Mouse (Mus musculus): ENCODE measurements around the gene Frmd8. TPM values are rescaled to one million over a fixed set of nuclear protein-coding genes. Genes with fewer than 3 reads are reported as not detected.

Gene Frmd8
- total and polyA plus RNA-seq, 3 experiments: 22.8 to 34.4 TPM; not detected in 1

- DNase-seq (ENCODE audit: low read depth, low spot score): no peak
- peaks cover 0 to 6% of the 10 kb centered on the region in 2 experiments; a peak in 2 of 4 replicates for H3K4me1 ChIP-seq (ENCODE audit: control insufficient read depth in 1 of 2, insufficient read depth in 2 of 2, low read length in 2 of 2)
- no peak overlapping the region for H3K27ac ChIP-seq (ENCODE audit: control insufficient read depth, low read depth, low read length)
- peaks cover 0 to 7% of the 10 kb centered on the region in 2 experiments; a peak in 1 of 4 replicates for H3K36me3 ChIP-seq (ENCODE audit: control insufficient read depth in 1 of 2, insufficient read depth in 2 of 2, low read length in 2 of 2)
- H3K9ac ChIP-seq (ENCODE audit: control insufficient read depth, low read depth, low read length, poor library complexity, severe bottlenecking): no peak overlapping the region
- TF ChIP-seq ZKSCAN1 (IDR thresholded peaks at IDR 0.05; ENCODE audit: low read depth, low read length): no peak
- TF ChIP-seq CHD2 (IDR thresholded peaks at IDR 0.05; ENCODE audit: low read length): no peak
- TF ChIP-seq ELF1 (IDR thresholded peaks at IDR 0.05; ENCODE audit: low read depth, low read length): no peak
- no peak for TF ChIP-seq SMC3 (IDR thresholded peaks at IDR 0.05; ENCODE audit: low read depth, low read length)
- no peak for TF ChIP-seq MEF2A (IDR thresholded peaks at IDR 0.05; ENCODE audit: extremely low read depth, insufficient replicate concordance, low read depth, low read length, poor library complexity, severe bottlenecking)
- no peak for TF ChIP-seq SIN3A (IDR thresholded peaks at IDR 0.05; ENCODE audit: low read length)
- no peak for TF ChIP-seq NELFE (IDR thresholded peaks at IDR 0.05; ENCODE audit: low read depth, low read length)
- no peak for TF ChIP-seq MAFK (IDR thresholded peaks at IDR 0.05; ENCODE audit: borderline replicate concordance, low read depth, low read length)
- no peak for TF ChIP-seq JUND (IDR thresholded peaks at IDR 0.05; ENCODE audit: low read depth, low read length)
- no peak for TF ChIP-seq CHD1 (IDR thresholded peaks at IDR 0.05; ENCODE audit: low read depth, low read length)
- no peak for TF ChIP-seq UBTF (IDR thresholded peaks at IDR 0.05; ENCODE audit: borderline replicate concordance, insufficient read depth, low read depth, low read length)
- TF ChIP-seq ZNF384 (IDR thresholded peaks at IDR 0.05; ENCODE audit: low read depth, low read length): no peak
- TF ChIP-seq MYC (IDR thresholded peaks at IDR 0.05; ENCODE audit: low read depth, low read length): no peak
- no peak for TF ChIP-seq KAT2A (conservative IDR thresholded peaks at IDR 0.05; ENCODE audit: low read depth, low read length)
- no peak for TF ChIP-seq NRF1 (IDR thresholded peaks at IDR 0.05; ENCODE audit: insufficient read depth, low read depth, low read length, poor library complexity, severe bottlenecking)
- TF ChIP-seq ZC3H11A (IDR thresholded peaks at IDR 0.05; ENCODE audit: low read depth, low read length): no peak
- TF ChIP-seq ETS1 (IDR thresholded peaks at IDR 0.05; ENCODE audit: low read depth, low read length): no peak
- H3K79me2 ChIP-seq (ENCODE audit: control insufficient read depth, insufficient read depth, low read length, poor library complexity): no peaks in the 10 kb centered on the region
- no peak overlapping the region for H3K4me3 ChIP-seq (ENCODE audit: control insufficient read depth in 1 of 2, insufficient read depth in 1 of 2, low read depth in 2 of 2, low read length in 2 of 2)
- H3K9me3 ChIP-seq (replicated peaks; ENCODE audit: insufficient read depth, low read length): no peaks in the 10 kb centered on the region
- no peaks in the 10 kb centered on the region for H3K27me3 ChIP-seq (ENCODE audit: control insufficient read depth in 1 of 2, insufficient read depth in 2 of 2, low read length in 2 of 2)
Measured at GRCm38 (mm10) chr19:5831958-5832320, 43.1 kb downstream of the Frmd8 start.

GRCm38 (mm10) chr19:5831224-5831957 lies 43.7 kb downstream of the Frmd8 start:
- H3K9ac ChIP-seq (ENCODE audit: control insufficient read depth, low read depth, low read length, poor library complexity, severe bottlenecking): no peak overlapping the region
- H3K4me1 ChIP-seq (ENCODE audit: control insufficient read depth in 1 of 2, insufficient read depth in 2 of 2, low read length in 2 of 2): peaks cover 0 to 3% of the 10 kb centered on the region in 2 experiments; a peak in 1 of 4 replicates
- H3K27ac ChIP-seq (ENCODE audit: control insufficient read depth, low read depth, low read length): no peak overlapping the region
- no peaks in the 10 kb centered on the region for H3K9me3 ChIP-seq (replicated peaks; ENCODE audit: insufficient read depth, low read length)
- H3K36me3 ChIP-seq (ENCODE audit: control insufficient read depth in 1 of 2, insufficient read depth in 2 of 2, low read length in 2 of 2): peaks cover 0 to 10% of the 10 kb centered on the region in 2 experiments; a peak in 2 of 4 replicates
- DNase-seq (ENCODE audit: low read depth, low spot score): no peak
- no peaks in the 10 kb centered on the region for H3K27me3 ChIP-seq (ENCODE audit: control insufficient read depth in 1 of 2, insufficient read depth in 2 of 2, low read length in 2 of 2)
- H3K4me3 ChIP-seq (ENCODE audit: control insufficient read depth in 1 of 2, insufficient read depth in 1 of 2, low read depth in 2 of 2, low read length in 2 of 2): no peak overlapping the region
- TF ChIP-seq UBTF (IDR thresholded peaks at IDR 0.05; ENCODE audit: borderline replicate concordance, insufficient read depth, low read depth, low read length): no peak
- TF ChIP-seq ZKSCAN1 (IDR thresholded peaks at IDR 0.05; ENCODE audit: low read depth, low read length): no peak
- no peak for TF ChIP-seq BHLHE40 (IDR thresholded peaks at IDR 0.05; ENCODE audit: borderline replicate concordance, low read depth, low read length)
- no peak for TF ChIP-seq EP300 (IDR thresholded peaks at IDR 0.05; ENCODE audit: low read depth in 1 of 2, low read length in 2 of 2)
- no peak for TF ChIP-seq POLR2AphosphoS5 (IDR thresholded peaks at IDR 0.05; ENCODE audit: borderline replicate concordance, low read depth, low read length)
- TF ChIP-seq NRF1 (IDR thresholded peaks at IDR 0.05; ENCODE audit: insufficient read depth, low read depth, low read length, poor library complexity, severe bottlenecking): no peak
- no peak for TF ChIP-seq USF2 (IDR thresholded peaks at IDR 0.05; ENCODE audit: borderline replicate concordance in 1 of 2, insufficient read depth in 1 of 2, low read depth in 1 of 2, low read length in 2 of 2)
- TF ChIP-seq TBP (IDR thresholded peaks at IDR 0.05; ENCODE audit: low read depth, low read length): no peak
- H3K79me2 ChIP-seq (ENCODE audit: control insufficient read depth, insufficient read depth, low read length, poor library complexity): no peaks in the 10 kb centered on the region
